Mouse (Mus musculus) heart, postnatal 25 days (tissue): ENCODE data around the gene Taf1. TPM values are rescaled to one million over a fixed set of nuclear protein-coding genes. Genes with fewer than 3 reads are reported as not detected.

Experiments
- DNase-seq: peaks from one replicate; pipeline ENCODE4 v3.0.0; 2022; ENCODE audit warnings: low spot score
- intact Hi-C: fragments of 180-260 bp; cut with DNase I; formaldehyde crosslinking; loops from one replicate; pipeline ENCODE4 v1.15.1; 2025
- total RNA-seq, 2 experiments: library from RNA; stranded (reverse); gene quantifications; 2 replicates each; pipeline ENCODE4 v1.2.3; 2021

The Taf1 gene
- total RNA-seq, 2 experiments from 2014 or later = 14.0 to 17.4 TPM

- intact Hi-C loops = no loop called here
- DNase-seq = no peak
Measured at GRCm38 (mm10) chrX:101645286-101645685, 112.8 kb downstream of the Taf1 start.

GRCm38 (mm10) chrX:101646621-101647020 lies 114.1 kb downstream of the Taf1 start:
- no peak for DNase-seq
- intact Hi-C loops = no loop called here

Other genes starting within 250 kb of the Taf1 start
- under 1 TPM; 0.59 to 0.91 TPM for gene Nlgn3, start 233.6 kb upstream of the Taf1 start, total RNA-seq
- not detected for gene Gjb1, start 156.4 kb upstream of the Taf1 start, total RNA-seq
- gene Zmym3, start 111.9 kb upstream of the Taf1 start, total RNA-seq = 10 to 100 TPM; 12.9 to 18.9 TPM
- 10 to 100 TPM; 69.3 to 75.5 TPM for gene Nono, start 103.4 kb upstream of the Taf1 start, total RNA-seq
- gene Itgb1bp2, start 83.6 kb upstream of the Taf1 start, total RNA-seq = 100 to 1,000 TPM; 226 to 255 TPM
- 10 to 100 TPM; 56.0 to 62.5 TPM for gene Ogt, start 107.3 kb downstream of the Taf1 start, total RNA-seq
- under 1 TPM in 1 of 2 experiments, not detected in 1; 0.25 TPM for gene Cxcr3, start 201.5 kb downstream of the Taf1 start, total RNA-seq